Mouse (Mus musculus) duodenum, adult 2 months (tissue): ENCODE measurements around the gene Rapgef6. TPM values are rescaled to one million over a fixed set of nuclear protein-coding genes. Genes with fewer than 3 reads are reported as not detected.

Experiments
- polyA plus RNA-seq: library from polyadenylated mRNA; depleted of rRNA; stranded (reverse); fragments of >200 nt; gene quantifications from 2 replicates; pipeline ENCODE4 v1.2.3, GENCODE M21; 2012; ENCODE audit warnings: low replicate concordance; rRNA removed

The Rapgef6 gene
- 4.0 and 9.3 TPM in 2 replicates for polyA plus RNA-seq

GRCm38 (mm10) chr11:54522529-54523430, at the start of gene Rapgef6:
Rapgef6 (plus strand) TSS chr11:54522847.

Other genes with a start within 250 kb of the Rapgef6 start
- 0.52 and 2.8 TPM in 2 replicates for gene Acsl6, start 219.0 kb upstream of the Rapgef6 start, polyA plus RNA-seq
- not detected in 2 replicates for gene Meikin, start 152.2 kb upstream of the Rapgef6 start, polyA plus RNA-seq
- gene Fnip1, start 84.6 kb upstream of the Rapgef6 start, polyA plus RNA-seq, result 0.39 and 0.71 TPM in 2 replicates